Mouse (Mus musculus): ENCODE measurements at regions not wholly inside any gene's neighbourhood (a gene's known extent, or its start where the extent isn't known, plus 50 kb on each side); places are given as distances from the start of the nearest gene placed in this dataset.
"Not testable (repeated sequence)": the region's sequence is repeated elsewhere in the genome, so short reads cannot be mapped to it uniquely, and the experiment has no call there.

- no peak for DNase-seq (ENCODE audit: low spot score)
These were observed 183.7 kb upstream of the Rpl38 start for GRCm38 (mm10) chr11:114484668-114484953.

GRCm38 (mm10) chr11:114483823-114484667 is 184.3 kb upstream of the Rpl38 start:
- DNase-seq (ENCODE audit: low spot score), result no peak

- not testable (repeated sequence) for DNase-seq (ENCODE audit: low spot score)
These were observed 185.0 kb upstream of the Rpl38 start for GRCm38 (mm10) chr11:114483350-114483749.

GRCm38 (mm10) chr11:114482070-114482469 is 186.3 kb upstream of the Rpl38 start:
- DNase-seq (ENCODE audit: low spot score), result peak; percentile 28

GRCm38 (mm10) chr11:114481037-114481436 is 187.3 kb upstream of the Rpl38 start:
- no peak for DNase-seq (ENCODE audit: low spot score)

- no peak for DNase-seq (ENCODE audit: low spot score)
These were observed 188.2 kb upstream of the Rpl38 start for GRCm38 (mm10) chr11:114480119-114480540.

- DNase-seq (ENCODE audit: low spot score), result peak; percentile 39
These were observed 189.6 kb upstream of the Rpl38 start for GRCm38 (mm10) chr11:114478736-114479135.

- DNase-seq (ENCODE audit: low spot score), result peak; percentile 51
These were observed 191.0 kb upstream of the Rpl38 start for GRCm38 (mm10) chr11:114477365-114477764.

GRCm38 (mm10) chr11:114472501-114473260 is 195.6 kb upstream of the Rpl38 start:
- DNase-seq (ENCODE audit: low spot score), result peak; percentile 22

GRCm38 (mm10) chr11:114468394-114468793 is 199.9 kb upstream of the Rpl38 start:
- peak; percentile 69 for DNase-seq (ENCODE audit: low spot score)

- DNase-seq (ENCODE audit: low spot score), result peak; percentile 51
These were observed 200.5 kb upstream of the Rpl38 start for GRCm38 (mm10) chr11:114467803-114468202.

- DNase-seq (ENCODE audit: low spot score), result no peak
These were observed 202.8 kb upstream of the Rpl38 start for GRCm38 (mm10) chr11:114465486-114465885.

GRCm38 (mm10) chr11:114462755-114463374 is 205.5 kb upstream of the Rpl38 start:
- DNase-seq (ENCODE audit: low spot score), result peak; percentile 81

GRCm38 (mm10) chr11:114454876-114455330 is 213.4 kb upstream of the Rpl38 start:
- no peak for DNase-seq (ENCODE audit: low spot score)

GRCm38 (mm10) chr11:114448776-114449401 is 219.4 kb upstream of the Rpl38 start:
- peak; percentile 4 for DNase-seq (ENCODE audit: low spot score)

GRCm38 (mm10) chr11:114447461-114447847 is 220.9 kb upstream of the Rpl38 start:
- no peak for DNase-seq (ENCODE audit: low spot score)

- peak; percentile 75 for DNase-seq (ENCODE audit: low spot score)
These were observed 221.5 kb upstream of the Rpl38 start for GRCm38 (mm10) chr11:114446617-114447460.

- DNase-seq (ENCODE audit: low spot score), result no peak
These were observed 222.2 kb upstream of the Rpl38 start for GRCm38 (mm10) chr11:114446075-114446616.

GRCm38 (mm10) chr11:114444211-114444610 is 224.1 kb upstream of the Rpl38 start:
- DNase-seq (ENCODE audit: low spot score), result peak; percentile 22

GRCm38 (mm10) chr11:114443444-114443843 is 224.9 kb upstream of the Rpl38 start:
- no peak for DNase-seq (ENCODE audit: low spot score)

GRCm38 (mm10) chr11:114439314-114439713 is 229.0 kb upstream of the Rpl38 start:
- DNase-seq (ENCODE audit: low spot score), result no peak

All from embryo, embryonic 10 days (tissue).